Mouse (Mus musculus) G1E (cell line): ENCODE results near the gene Fdps.

Experiments used
- CTCF ChIP-seq: IDR thresholded peaks from 2 replicates; pipeline ENCODE4 v1.5.1; 2012; ENCODE audit warnings: low read depth, low read length, inconsistent platforms, mixed read lengths
- GATA1 ChIP-seq: IDR thresholded peaks from 2 replicates; pipeline ENCODE4 v1.6.1; 2012; ENCODE audit warnings: borderline replicate concordance, low read length, inconsistent platforms, mixed read lengths
- TAL1 ChIP-seq: conservative IDR thresholded peaks from 2 replicates; pipeline ENCODE4 v1.6.1; 2012; ENCODE audit warnings: low read depth, low read length, inconsistent platforms, mixed read lengths

- TF ChIP-seq CTCF (no peak), GATA1 (no peak), TAL1 (no peak)
Measured at GRCm38 (mm10) chr3:89123313-89123712, 21.6 kb upstream of the Fdps start.
